Mouse (Mus musculus): ENCODE data around the gene Ffar4. TPM values are rescaled to one million over a fixed set of nuclear protein-coding genes. Genes with fewer than 3 reads are reported as not detected.
A peak's percentile ranks its signal among the peaks of the same experiment; 100 is the strongest.

The Ffar4 gene
- polyA plus RNA-seq (2012; ENCODE audit: insufficient read depth, insufficient read length, missing spikeins), result 0.57 TPM in 1 of 2 replicates, not detected in the other

GRCm38 (mm10) chr19:38096858-38097758 is at the start of gene Ffar4:
Gene Ffar4, plus strand, starts transcription at chr19:38097071.
- Histone ChIP-seq H3K4me1 (ENCODE audit: control insufficient read depth, insufficient read depth, low read length) (peaks cover 7% of the 10 kb centered on the region), H3K27ac (ENCODE audit: insufficient read depth, low read depth, low read length) (no peak within 1 kb of the TSS), H3K4me3 (ENCODE audit: insufficient read depth, low read length) (peak within 1 kb of the TSS; percentile 50)
- TF ChIP-seq POLR2A (IDR thresholded peaks at IDR 0.05; ENCODE audit: borderline replicate concordance, low read depth, low read length) (no peak), CTCF (IDR thresholded peaks at IDR 0.05; ENCODE audit: low read depth, low read length) (no peak)

- Histone ChIP-seq H3K4me3 (ENCODE audit: insufficient read depth, low read length) (no peak overlapping the region), H3K4me1 (ENCODE audit: control insufficient read depth, insufficient read depth, low read length) (peaks cover 3% of the 10 kb centered on the region; the same call in 1 of the 2 replicates), H3K27ac (ENCODE audit: insufficient read depth, low read depth, low read length) (no peak overlapping the region)
- TF ChIP-seq POLR2A (IDR thresholded peaks at IDR 0.05; ENCODE audit: borderline replicate concordance, low read depth, low read length), result no peak
- TF ChIP-seq CTCF (IDR thresholded peaks at IDR 0.05; ENCODE audit: low read depth, low read length), result no peak
Measured at GRCm38 (mm10) chr19:38049686-38050085, 47.2 kb upstream of the Ffar4 start.

- peak overlapping the region; percentile 87 for H3K4me3 ChIP-seq (ENCODE audit: insufficient read depth, low read length)
- no peak for TF ChIP-seq CTCF (IDR thresholded peaks at IDR 0.05; ENCODE audit: low read depth, low read length)
- TF ChIP-seq POLR2A (IDR thresholded peaks at IDR 0.05; ENCODE audit: borderline replicate concordance, low read depth, low read length), result no peak
- no peak overlapping the region for H3K27ac ChIP-seq (ENCODE audit: insufficient read depth, low read depth, low read length)
- H3K4me1 ChIP-seq (ENCODE audit: control insufficient read depth, insufficient read depth, low read length), result peaks cover 3% of the 10 kb centered on the region; the same call in 1 of the 2 replicates
Measured at GRCm38 (mm10) chr19:38053227-38054041, 43.4 kb upstream of the Ffar4 start.

GRCm38 (mm10) chr19:38054149-38054719 is 42.6 kb upstream of the Ffar4 start:
- TF ChIP-seq POLR2A (IDR thresholded peaks at IDR 0.05; ENCODE audit: borderline replicate concordance, low read depth, low read length), result no peak
- TF ChIP-seq CTCF (IDR thresholded peaks at IDR 0.05; ENCODE audit: low read depth, low read length), result no peak

GRCm38 (mm10) chr19:38054720-38055192 is 42.1 kb upstream of the Ffar4 start, which contains the start of gene Cep55:
Gene Cep55, plus strand, starts transcription at chr19:38055011.
- Histone ChIP-seq H3K4me3 (ENCODE audit: insufficient read depth, low read length) (peak within 1 kb of the TSS; percentile 87), H3K4me1 (ENCODE audit: control insufficient read depth, insufficient read depth, low read length) (peaks cover 3% of the 10 kb centered on the region; the same call in 1 of the 2 replicates), H3K27ac (ENCODE audit: insufficient read depth, low read depth, low read length) (no peak within 1 kb of the TSS)
- TF ChIP-seq CTCF (IDR thresholded peaks at IDR 0.05; ENCODE audit: low read depth, low read length), result no peak
- TF ChIP-seq POLR2A (IDR thresholded peaks at IDR 0.05; ENCODE audit: borderline replicate concordance, low read depth, low read length), result no peak

More at GRCm38 (mm10) chr19:38054149-38054719, 42.6 kb upstream of the Ffar4 start:
- Histone ChIP-seq H3K27ac (ENCODE audit: insufficient read depth, low read depth, low read length) (no peak overlapping the region), H3K4me1 (ENCODE audit: control insufficient read depth, insufficient read depth, low read length) (peaks cover 3% of the 10 kb centered on the region; the same call in 1 of the 2 replicates), H3K4me3 (ENCODE audit: insufficient read depth, low read length) (peak overlapping the region; percentile 87)

- peak overlapping the region; percentile 86 for H3K4me3 ChIP-seq (ENCODE audit: insufficient read depth, low read length)
- no peak overlapping the region for H3K27ac ChIP-seq (ENCODE audit: insufficient read depth, low read depth, low read length)
- TF ChIP-seq CTCF (IDR thresholded peaks at IDR 0.05; ENCODE audit: low read depth, low read length) (no peak), POLR2A (IDR thresholded peaks at IDR 0.05; ENCODE audit: borderline replicate concordance, low read depth, low read length) (no peak)
- H3K4me1 ChIP-seq (ENCODE audit: control insufficient read depth, insufficient read depth, low read length), result peaks cover 3% of the 10 kb centered on the region; the same call in 1 of the 2 replicates
Measured at GRCm38 (mm10) chr19:38055798-38056197, 41.1 kb upstream of the Ffar4 start.

GRCm38 (mm10) chr19:38056276-38056675 is 40.6 kb upstream of the Ffar4 start:
- H3K27ac ChIP-seq (ENCODE audit: insufficient read depth, low read depth, low read length), result no peak overlapping the region
- H3K4me1 ChIP-seq (ENCODE audit: control insufficient read depth, insufficient read depth, low read length), result peaks cover 3% of the 10 kb centered on the region; the same call in 1 of the 2 replicates
- H3K4me3 ChIP-seq (ENCODE audit: insufficient read depth, low read length), result no peak overlapping the region
- TF ChIP-seq CTCF (IDR thresholded peaks at IDR 0.05; ENCODE audit: low read depth, low read length) (no peak), POLR2A (IDR thresholded peaks at IDR 0.05; ENCODE audit: borderline replicate concordance, low read depth, low read length) (no peak)

GRCm38 (mm10) chr19:38056931-38057330 is 39.9 kb upstream of the Ffar4 start:
- Histone ChIP-seq H3K4me1 (ENCODE audit: control insufficient read depth, insufficient read depth, low read length) (peaks cover 3% of the 10 kb centered on the region; the same call in 1 of the 2 replicates), H3K4me3 (ENCODE audit: insufficient read depth, low read length) (no peak overlapping the region), H3K27ac (ENCODE audit: insufficient read depth, low read depth, low read length) (no peak overlapping the region)
- no peak for TF ChIP-seq POLR2A (IDR thresholded peaks at IDR 0.05; ENCODE audit: borderline replicate concordance, low read depth, low read length)
- TF ChIP-seq CTCF (IDR thresholded peaks at IDR 0.05; ENCODE audit: low read depth, low read length), result no peak

- Histone ChIP-seq H3K4me1 (ENCODE audit: control insufficient read depth, insufficient read depth, low read length) (no peaks in the 10 kb centered on the region), H3K4me3 (ENCODE audit: insufficient read depth, low read length) (no peak overlapping the region), H3K27ac (ENCODE audit: insufficient read depth, low read depth, low read length) (no peak overlapping the region)
- TF ChIP-seq POLR2A (IDR thresholded peaks at IDR 0.05; ENCODE audit: borderline replicate concordance, low read depth, low read length) (no peak), CTCF (IDR thresholded peaks at IDR 0.05; ENCODE audit: low read depth, low read length) (no peak)
Measured at GRCm38 (mm10) chr19:38063201-38063600, 33.7 kb upstream of the Ffar4 start.

Data from bone marrow macrophage, adult 2 months (primary cell).